Mouse (Mus musculus): ENCODE data around the gene Zcchc7. TPM values are rescaled to one million over a fixed set of nuclear protein-coding genes. Genes with fewer than 3 reads are reported as not detected.

Zcchc7 gene
- polyA plus RNA-seq, 1 experiment: 41.8 TPM

DNA sequence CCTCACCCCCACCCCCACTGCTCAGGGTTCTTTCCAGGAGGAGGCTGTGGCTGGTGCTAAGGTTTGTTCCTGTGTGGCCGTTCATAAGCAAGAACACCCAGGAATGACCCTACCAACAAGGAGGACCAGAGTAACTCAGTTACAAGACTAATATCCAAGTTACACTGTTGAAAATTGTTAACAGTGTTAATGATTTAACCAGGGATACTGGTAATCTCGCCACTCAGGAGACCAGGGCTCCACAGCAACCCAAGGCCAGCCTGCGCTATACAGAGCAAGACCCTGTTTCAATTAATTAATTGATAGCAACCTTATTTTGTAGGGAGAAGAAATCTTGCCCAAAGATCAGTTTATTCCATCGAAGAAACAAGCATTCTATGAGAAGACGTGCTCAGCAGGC lies 191.8 kb downstream of the Zcchc7 start:
- TF ChIP-seq CTCF (IDR thresholded peaks at IDR 0.05; ENCODE audit: low read depth, low read length): no peak
- TF ChIP-seq EP300 (IDR thresholded peaks at IDR 0.05; ENCODE audit: insufficient read depth, low read depth, low read length): no peak
- TF ChIP-seq POLR2A (IDR thresholded peaks at IDR 0.05; ENCODE audit: insufficient read depth, low read length): no peak
- Histone ChIP-seq H3K4me3 (ENCODE audit: low read depth, low read length) (no peak overlapping the region), H3K36me3 (ENCODE audit: control insufficient read depth, insufficient read depth, low read length, poor library complexity, severe bottlenecking) (no peaks in the 10 kb centered on the region), H3K9me3 (replicated peaks; ENCODE audit: control insufficient read depth, insufficient read depth, low read length, poor library complexity, severe bottlenecking) (no peaks in the 10 kb centered on the region), H3K27ac (ENCODE audit: insufficient read depth, low read length) (no peak overlapping the region), H3K4me1 (ENCODE audit: control insufficient read depth, insufficient read depth, low read length) (peaks cover 3% of the 10 kb centered on the region), H3K27me3 (ENCODE audit: control insufficient read depth, insufficient read depth, low read length, poor library complexity, severe bottlenecking) (no peaks in the 10 kb centered on the region), H3K9ac (ENCODE audit: low read depth, poor library complexity, severe bottlenecking) (no peak overlapping the region)

- H3K4me1 ChIP-seq (ENCODE audit: control insufficient read depth, insufficient read depth, low read length): peaks cover 3% of the 10 kb centered on the region
- TF ChIP-seq EP300 (IDR thresholded peaks at IDR 0.05; ENCODE audit: insufficient read depth, low read depth, low read length) (no peak), CTCF (IDR thresholded peaks at IDR 0.05; ENCODE audit: low read depth, low read length) (no peak), POLR2A (IDR thresholded peaks at IDR 0.05; ENCODE audit: insufficient read depth, low read length) (no peak)
- H3K4me3 ChIP-seq (ENCODE audit: low read depth, low read length): no peak overlapping the region
- H3K27ac ChIP-seq (ENCODE audit: insufficient read depth, low read length): no peak overlapping the region; the same call in 1 of the 2 replicates
- no peak overlapping the region for H3K9ac ChIP-seq (ENCODE audit: low read depth, poor library complexity, severe bottlenecking)
- H3K36me3 ChIP-seq (ENCODE audit: control insufficient read depth, insufficient read depth, low read length, poor library complexity, severe bottlenecking): no peaks in the 10 kb centered on the region
- H3K9me3 ChIP-seq (replicated peaks; ENCODE audit: control insufficient read depth, insufficient read depth, low read length, poor library complexity, severe bottlenecking): no peaks in the 10 kb centered on the region
- no peaks in the 10 kb centered on the region for H3K27me3 ChIP-seq (ENCODE audit: control insufficient read depth, insufficient read depth, low read length, poor library complexity, severe bottlenecking)
Observed at GRCm38 (mm10) chr4:44948314-44948713, 192.6 kb downstream of the Zcchc7 start.

DNA sequence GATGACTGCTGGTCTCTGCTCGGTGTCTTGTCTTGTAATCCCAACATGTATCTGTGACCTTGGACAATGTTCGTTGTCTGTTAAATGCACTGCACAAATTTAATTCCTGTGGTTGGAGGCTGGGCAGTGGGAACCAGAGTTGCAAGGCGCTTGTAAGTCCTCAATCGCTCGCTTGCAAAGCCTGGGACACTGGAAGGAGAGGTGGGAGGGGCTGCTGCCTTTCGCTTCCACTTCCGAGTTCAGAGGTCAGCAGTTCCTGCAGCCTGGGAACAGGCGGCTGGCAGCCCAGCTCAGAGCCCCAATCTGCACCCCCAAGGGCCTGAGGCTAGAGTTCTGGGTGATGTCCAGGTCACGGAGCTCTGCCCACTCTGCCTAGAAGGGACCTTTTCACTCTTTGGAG lies 197.4 kb downstream of the Zcchc7 start:
- no peaks in the 10 kb centered on the region for H3K36me3 ChIP-seq (ENCODE audit: control insufficient read depth, insufficient read depth, low read length, poor library complexity, severe bottlenecking)
- peak overlapping the region; percentile 93 for H3K4me3 ChIP-seq (ENCODE audit: low read depth, low read length)
- H3K9me3 ChIP-seq (replicated peaks; ENCODE audit: control insufficient read depth, insufficient read depth, low read length, poor library complexity, severe bottlenecking): no peaks in the 10 kb centered on the region
- H3K4me1 ChIP-seq (ENCODE audit: control insufficient read depth, insufficient read depth, low read length): peaks cover 3% of the 10 kb centered on the region
- no peaks in the 10 kb centered on the region for H3K27me3 ChIP-seq (ENCODE audit: control insufficient read depth, insufficient read depth, low read length, poor library complexity, severe bottlenecking)
- TF ChIP-seq CTCF (IDR thresholded peaks at IDR 0.05; ENCODE audit: low read depth, low read length): no peak
- TF ChIP-seq POLR2A (IDR thresholded peaks at IDR 0.05; ENCODE audit: insufficient read depth, low read length): no peak
- TF ChIP-seq EP300 (IDR thresholded peaks at IDR 0.05; ENCODE audit: insufficient read depth, low read depth, low read length): no peak
- H3K9ac ChIP-seq (ENCODE audit: low read depth, poor library complexity, severe bottlenecking): peak overlapping the region; percentile 66
- no peak overlapping the region for H3K27ac ChIP-seq (ENCODE audit: insufficient read depth, low read length)

DNA sequence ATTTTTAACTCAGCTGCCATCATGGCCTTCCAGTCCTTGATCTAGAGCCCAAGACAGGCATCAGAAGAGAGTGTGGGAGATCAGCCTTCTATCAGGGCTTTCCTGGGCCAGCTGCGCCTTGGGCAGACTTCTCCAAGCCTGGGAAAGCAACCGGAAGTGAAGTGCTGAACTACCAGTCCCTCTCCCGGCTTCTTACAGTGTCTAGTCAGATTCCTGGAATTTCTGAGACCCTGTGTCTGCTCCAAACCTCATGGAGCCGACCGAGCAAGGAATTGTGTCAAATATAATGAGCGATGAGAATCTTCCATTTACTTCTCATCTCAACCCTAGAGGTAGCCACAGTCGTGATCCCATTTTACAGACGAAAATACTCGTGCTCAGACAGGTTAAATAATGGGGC lies 203.1 kb downstream of the Zcchc7 start:
- Histone ChIP-seq H3K4me3 (ENCODE audit: low read depth, low read length) (no peak overlapping the region), H3K27ac (ENCODE audit: insufficient read depth, low read length) (0 out of 2 replicates have a peak overlapping the region, but pooled peaks have one; percentile 6), H3K9ac (ENCODE audit: low read depth, poor library complexity, severe bottlenecking) (no peak overlapping the region), H3K4me1 (ENCODE audit: control insufficient read depth, insufficient read depth, low read length) (peaks cover 3% of the 10 kb centered on the region), H3K27me3 (ENCODE audit: control insufficient read depth, insufficient read depth, low read length, poor library complexity, severe bottlenecking) (no peaks in the 10 kb centered on the region), H3K9me3 (replicated peaks; ENCODE audit: control insufficient read depth, insufficient read depth, low read length, poor library complexity, severe bottlenecking) (no peaks in the 10 kb centered on the region), H3K36me3 (ENCODE audit: control insufficient read depth, insufficient read depth, low read length, poor library complexity, severe bottlenecking) (no peaks in the 10 kb centered on the region)
- TF ChIP-seq EP300 (IDR thresholded peaks at IDR 0.05; ENCODE audit: insufficient read depth, low read depth, low read length) (no peak), CTCF (IDR thresholded peaks at IDR 0.05; ENCODE audit: low read depth, low read length) (no peak), POLR2A (IDR thresholded peaks at IDR 0.05; ENCODE audit: insufficient read depth, low read length) (no peak)

DNA sequence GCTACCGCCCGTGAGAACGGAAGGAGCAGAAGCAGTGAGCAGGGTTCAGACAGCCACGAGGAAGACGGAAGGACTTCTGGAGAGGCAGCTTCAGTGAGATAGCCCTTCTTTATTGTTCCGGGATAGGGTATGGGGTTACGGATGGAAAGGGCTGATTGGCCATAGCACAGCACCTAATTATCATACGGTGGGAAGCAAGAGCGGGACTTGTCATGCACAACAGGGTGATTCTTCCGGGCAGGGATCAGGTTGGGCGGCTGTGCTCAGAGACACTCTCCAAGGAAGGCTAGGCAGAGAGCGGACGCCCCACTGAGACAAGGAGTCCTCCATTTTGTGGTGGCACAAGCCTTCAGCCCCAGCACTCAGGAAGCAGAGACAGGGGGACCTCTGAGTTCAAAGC lies 203.5 kb downstream of the Zcchc7 start:
- H3K27me3 ChIP-seq (ENCODE audit: control insufficient read depth, insufficient read depth, low read length, poor library complexity, severe bottlenecking): no peaks in the 10 kb centered on the region
- H3K4me1 ChIP-seq (ENCODE audit: control insufficient read depth, insufficient read depth, low read length): peaks cover 3% of the 10 kb centered on the region
- TF ChIP-seq CTCF (IDR thresholded peaks at IDR 0.05; ENCODE audit: low read depth, low read length): no peak
- no peak for TF ChIP-seq EP300 (IDR thresholded peaks at IDR 0.05; ENCODE audit: insufficient read depth, low read depth, low read length)
- TF ChIP-seq POLR2A (IDR thresholded peaks at IDR 0.05; ENCODE audit: insufficient read depth, low read length): no peak
- no peak overlapping the region for H3K4me3 ChIP-seq (ENCODE audit: low read depth, low read length)
- 0 out of 2 replicates have a peak overlapping the region, but pooled peaks have one; percentile 16 for H3K27ac ChIP-seq (ENCODE audit: insufficient read depth, low read length)
- no peak overlapping the region for H3K9ac ChIP-seq (ENCODE audit: low read depth, poor library complexity, severe bottlenecking)
- H3K9me3 ChIP-seq (replicated peaks; ENCODE audit: control insufficient read depth, insufficient read depth, low read length, poor library complexity, severe bottlenecking): no peaks in the 10 kb centered on the region
- H3K36me3 ChIP-seq (ENCODE audit: control insufficient read depth, insufficient read depth, low read length, poor library complexity, severe bottlenecking): no peaks in the 10 kb centered on the region

DNA sequence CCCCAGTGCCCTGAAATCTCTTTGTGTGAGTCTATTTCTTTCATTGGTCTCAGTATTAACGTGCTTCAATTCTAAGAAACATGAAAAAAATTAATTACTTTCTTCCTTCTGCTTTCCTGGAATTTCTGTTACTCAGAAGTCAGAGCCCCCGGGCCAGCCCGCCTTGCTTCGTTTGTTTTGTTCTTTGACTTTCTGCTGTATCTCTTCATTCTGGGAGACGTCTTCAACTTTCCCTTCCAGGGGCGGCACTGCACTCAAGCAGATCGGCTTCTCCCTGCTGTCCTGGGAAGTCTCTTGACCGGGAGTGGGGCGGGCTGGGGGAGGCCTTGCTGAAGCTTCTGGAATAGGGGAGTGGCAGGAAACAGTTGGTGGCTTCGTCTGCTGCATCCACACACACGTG lies 207.5 kb downstream of the Zcchc7 start:
- H3K27me3 ChIP-seq (ENCODE audit: control insufficient read depth, insufficient read depth, low read length, poor library complexity, severe bottlenecking): no peaks in the 10 kb centered on the region
- no peak overlapping the region for H3K9ac ChIP-seq (ENCODE audit: low read depth, poor library complexity, severe bottlenecking)
- no peaks in the 10 kb centered on the region for H3K36me3 ChIP-seq (ENCODE audit: control insufficient read depth, insufficient read depth, low read length, poor library complexity, severe bottlenecking)
- H3K9me3 ChIP-seq (replicated peaks; ENCODE audit: control insufficient read depth, insufficient read depth, low read length, poor library complexity, severe bottlenecking): no peaks in the 10 kb centered on the region
- no peak overlapping the region for H3K4me3 ChIP-seq (ENCODE audit: low read depth, low read length)
- no peak overlapping the region for H3K27ac ChIP-seq (ENCODE audit: insufficient read depth, low read length)
- H3K4me1 ChIP-seq (ENCODE audit: control insufficient read depth, insufficient read depth, low read length): no peaks in the 10 kb centered on the region
- TF ChIP-seq EP300 (IDR thresholded peaks at IDR 0.05; ENCODE audit: insufficient read depth, low read depth, low read length): no peak
- TF ChIP-seq CTCF (IDR thresholded peaks at IDR 0.05; ENCODE audit: low read depth, low read length): no peak
- no peak for TF ChIP-seq POLR2A (IDR thresholded peaks at IDR 0.05; ENCODE audit: insufficient read depth, low read length)

All from ES-Bruce4 (cell line).